Mouse (Mus musculus) heart, embryonic 15.5 days (tissue): Measurements from ENCODE around the gene Ptprd. TPM values are rescaled to one million over a fixed set of nuclear protein-coding genes. Genes with fewer than 3 reads are reported as not detected.

Experiments used
- ATAC-seq: fragments of 200-750 bp; cut with Nextera tagmentation; replicated peaks from 2 replicates; pipeline ENCODE4 v1.8.0; 2017; ENCODE audit warnings: low read depth, moderate TSS enrichment; ENCODE audit not compliant: insufficient number of reproducible peaks, insufficient read depth, low FRiP score
- H3K27ac ChIP-seq: fragments of 300-500 bp; sonication (generic); 2 replicates; pipeline ENCODE4 v1.5.1; 2015; ENCODE audit warnings: mild to moderate bottlenecking, inconsistent platforms
- H3K27me3 ChIP-seq: fragments of 300-500 bp; sonication (generic); 2 replicates; pipeline ENCODE4 v1.6.1; 2015; ENCODE audit warnings: inconsistent platforms
- H3K36me3 ChIP-seq: fragments of 300-500 bp; sonication (generic); 2 replicates; pipeline ENCODE4 v1.6.1; 2015; ENCODE audit warnings: mild to moderate bottlenecking, inconsistent platforms
- H3K4me1 ChIP-seq: fragments of 300-500 bp; sonication (generic); replicated peaks from 2 replicates; pipeline ENCODE4 v1.6.1; 2015; ENCODE audit warnings: inconsistent platforms
- H3K4me2 ChIP-seq: fragments of 300-500 bp; sonication (generic); 2 replicates; pipeline ENCODE4 v1.6.1; 2015; ENCODE audit warnings: inconsistent platforms, mild to moderate bottlenecking, moderate library complexity
- H3K4me3 ChIP-seq: fragments of 300-500 bp; sonication (generic); 2 replicates; pipeline ENCODE4 v1.5.1; 2015; ENCODE audit warnings: mild to moderate bottlenecking, inconsistent platforms
- H3K9ac ChIP-seq: fragments of 300-500 bp; sonication (generic); 2 replicates; pipeline ENCODE4 v1.6.1; 2015; ENCODE audit warnings: mild to moderate bottlenecking, inconsistent platforms
- H3K9me3 ChIP-seq: fragments of 300-500 bp; sonication (generic); replicated peaks from 2 replicates; pipeline ENCODE4 v1.6.1; 2016; ENCODE audit warnings: inconsistent platforms
- WGBS: fragments of 180-500 bp; shearing (Covaris S2); methylation state at CpG from one replicate; pipeline ENCODE4 v1.1.7; 2015; ENCODE audit warnings: mixed read lengths; 5-methylcytosine and 5-hydroxymethylcytosine counted together
- polyA plus RNA-seq: library from polyadenylated mRNA; unstranded; fragments of >200 nt; fragmentation: Nextera tagmentation; extraction: Ambion mirVana; gene quantifications from 2 replicates; pipeline ENCODE4 v1.2.1, GENCODE M21; 2015

Gene Ptprd
- polyA plus RNA-seq, 1 experiment from 2014 or later: 9.4 TPM

DNA sequence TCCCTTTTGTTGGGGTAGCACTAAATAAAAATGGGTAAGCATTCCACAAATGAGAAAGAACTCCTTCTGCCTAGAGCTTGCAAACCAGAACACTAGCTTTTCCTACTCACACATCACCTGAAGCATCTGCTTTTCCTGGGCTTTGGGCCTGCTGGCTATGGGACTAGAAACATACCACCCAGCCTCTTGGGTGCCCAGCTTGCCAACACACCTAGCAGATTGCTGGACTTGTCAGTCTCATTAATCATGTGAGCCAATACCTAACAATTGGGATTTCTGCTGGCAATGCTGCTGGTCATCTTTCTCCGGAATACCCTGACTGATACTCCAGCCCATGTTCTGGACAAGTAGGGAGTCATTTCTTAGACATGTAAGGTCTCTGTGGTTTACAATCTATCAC is 1973.9 kb downstream of the Ptprd start:
- no peaks in the 10 kb centered on the region for H3K9me3 ChIP-seq
- H3K4me1 ChIP-seq: peaks cover 14% of the 10 kb centered on the region
- WGBS: 92% methylated on average over 1 of the region's 1 CpGs
- H3K9ac ChIP-seq: no peak overlapping the region
- no peak overlapping the region for H3K4me3 ChIP-seq
- no peaks in the 10 kb centered on the region for H3K36me3 ChIP-seq
- ATAC-seq: no peak
- no peak overlapping the region for H3K4me2 ChIP-seq
- no peaks in the 10 kb centered on the region for H3K27me3 ChIP-seq
- H3K27ac ChIP-seq: no peak overlapping the region

DNA sequence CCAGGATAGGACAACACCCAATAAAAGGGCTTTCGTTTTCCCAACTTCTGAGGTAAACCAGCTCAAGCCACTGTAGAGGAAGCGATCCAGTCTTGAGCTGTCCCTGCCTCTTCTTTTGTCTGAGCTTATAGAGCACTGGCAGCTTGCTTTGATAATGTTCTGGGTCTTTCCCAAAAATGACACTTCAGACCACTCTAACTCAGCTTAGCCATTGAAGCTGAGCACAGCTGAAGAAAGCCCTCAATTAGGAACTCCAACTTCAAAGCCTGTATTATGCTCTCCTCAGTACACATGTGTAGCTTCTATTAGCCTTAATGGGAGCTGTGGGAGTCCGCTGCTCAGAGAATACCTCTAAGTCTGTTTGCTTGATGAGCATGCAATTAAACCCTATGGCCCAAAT is 1988.0 kb downstream of the Ptprd start:
- H3K9ac ChIP-seq: no peak overlapping the region
- no peaks in the 10 kb centered on the region for H3K9me3 ChIP-seq
- H3K27ac ChIP-seq: no peak overlapping the region
- 88% methylated on average over 3 of the region's 3 CpGs for WGBS
- H3K36me3 ChIP-seq: no peaks in the 10 kb centered on the region
- no peaks in the 10 kb centered on the region for H3K27me3 ChIP-seq
- H3K4me2 ChIP-seq: no peak overlapping the region
- no peak for ATAC-seq
- no peaks in the 10 kb centered on the region for H3K4me1 ChIP-seq
- H3K4me3 ChIP-seq: no peak overlapping the region

DNA sequence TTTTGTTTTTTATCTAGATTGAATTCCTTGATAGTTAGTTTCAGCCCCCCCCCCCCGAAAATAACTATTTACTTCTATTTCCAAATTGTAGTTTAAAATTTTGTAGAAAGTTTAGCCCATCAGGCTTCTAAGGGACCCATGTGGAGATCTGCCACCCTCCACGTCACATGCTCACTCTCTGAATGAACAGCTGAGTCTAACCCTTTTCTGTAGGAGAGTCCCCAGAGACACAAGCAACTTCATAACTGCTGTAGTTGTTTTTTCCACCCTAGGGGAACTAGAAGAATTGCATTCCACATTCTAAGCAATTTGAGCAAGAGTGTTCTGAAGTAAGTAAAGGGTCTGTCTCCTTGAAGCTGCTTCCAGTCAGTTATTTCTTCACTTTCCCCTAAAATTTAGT is 1989.2 kb downstream of the Ptprd start:
- H3K9me3 ChIP-seq: no peaks in the 10 kb centered on the region
- ATAC-seq: no peak
- H3K27ac ChIP-seq: no peak overlapping the region
- H3K4me3 ChIP-seq: no peak overlapping the region
- H3K36me3 ChIP-seq: no peaks in the 10 kb centered on the region
- no peak overlapping the region for H3K4me2 ChIP-seq
- no peak overlapping the region for H3K9ac ChIP-seq
- no peaks in the 10 kb centered on the region for H3K4me1 ChIP-seq
- WGBS: 75% methylated on average over 2 of the region's 2 CpGs
- H3K27me3 ChIP-seq: no peaks in the 10 kb centered on the region

DNA sequence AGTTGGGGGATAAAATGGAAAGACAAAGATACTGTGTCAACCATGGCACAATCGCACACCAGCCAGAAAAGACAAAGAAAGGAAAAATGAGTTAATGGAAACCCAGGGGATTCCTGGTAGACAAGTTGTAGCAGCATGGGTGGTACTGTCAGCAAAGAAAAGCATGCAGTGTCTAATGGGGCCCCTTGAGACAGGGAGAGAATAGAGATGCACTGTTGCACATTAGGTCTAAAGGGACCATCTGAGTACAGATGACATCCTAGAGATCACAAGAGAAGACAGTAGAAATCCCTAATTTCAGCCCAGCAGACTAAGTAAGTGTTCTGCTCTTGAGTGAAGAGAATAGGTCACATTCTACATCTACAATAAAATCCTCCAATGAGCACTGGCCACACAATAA is 1993.7 kb downstream of the Ptprd start:
- no peaks in the 10 kb centered on the region for H3K36me3 ChIP-seq
- H3K4me3 ChIP-seq: no peak overlapping the region
- H3K27ac ChIP-seq: no peak overlapping the region
- no peaks in the 10 kb centered on the region for H3K9me3 ChIP-seq
- H3K4me1 ChIP-seq: no peaks in the 10 kb centered on the region
- no peak overlapping the region for H3K9ac ChIP-seq
- H3K4me2 ChIP-seq: no peak overlapping the region
- no peak for ATAC-seq
- no peaks in the 10 kb centered on the region for H3K27me3 ChIP-seq
- 85% methylated on average over 1 of the region's 1 CpGs for WGBS

- H3K9ac ChIP-seq: no peak overlapping the region
- H3K27ac ChIP-seq: no peak overlapping the region
- no peaks in the 10 kb centered on the region for H3K27me3 ChIP-seq
- 93% methylated on average over 1 of the region's 1 CpGs for WGBS
- H3K4me1 ChIP-seq: no peaks in the 10 kb centered on the region
- no peaks in the 10 kb centered on the region for H3K9me3 ChIP-seq
- no peak for ATAC-seq
- no peak overlapping the region for H3K4me3 ChIP-seq
- H3K4me2 ChIP-seq: no peak overlapping the region
- H3K36me3 ChIP-seq: no peaks in the 10 kb centered on the region
Observed at GRCm38 (mm10) chr4:76215141-76215540, 1996.6 kb downstream of the Ptprd start.

DNA sequence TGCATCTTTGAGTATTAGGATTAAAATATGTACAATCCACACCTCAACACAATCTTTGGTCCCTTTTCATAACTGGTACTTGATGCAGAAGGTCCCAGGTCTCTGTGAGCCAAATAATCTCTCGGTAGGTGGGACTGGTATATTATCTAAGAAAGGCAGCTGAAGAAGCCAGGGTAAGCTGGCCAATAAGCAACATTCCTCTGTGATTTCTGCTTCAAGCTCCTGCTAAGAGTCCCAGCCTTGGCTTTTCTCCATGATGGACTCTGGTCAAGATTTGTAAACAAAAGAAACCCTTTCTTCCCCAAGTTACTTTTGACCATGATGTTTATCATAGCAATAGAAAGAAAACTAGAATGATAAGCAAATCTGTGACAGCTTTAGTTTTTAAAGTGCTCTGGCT is 2012.4 kb downstream of the Ptprd start:
- Histone ChIP-seq H3K9me3 (no peaks in the 10 kb centered on the region), H3K27ac (no peak overlapping the region), H3K4me1 (peaks cover 8% of the 10 kb centered on the region; the same call in 1 of the 2 replicates), H3K27me3 (no peaks in the 10 kb centered on the region), H3K36me3 (no peaks in the 10 kb centered on the region), H3K9ac (no peak overlapping the region), H3K4me2 (no peak overlapping the region), H3K4me3 (no peak overlapping the region)
- 17% methylated on average over 1 of the region's 1 CpGs for WGBS
- ATAC-seq: no peak

GRCm38 (mm10) chr4:76194762-76195161 is 2017.0 kb downstream of the Ptprd start:
- Histone ChIP-seq H3K27me3 (no peaks in the 10 kb centered on the region), H3K36me3 (no peaks in the 10 kb centered on the region), H3K9ac (no peak overlapping the region), H3K4me1 (peaks cover 8% of the 10 kb centered on the region; the same call in 1 of the 2 replicates), H3K27ac (no peak overlapping the region), H3K4me3 (no peak overlapping the region), H3K9me3 (no peaks in the 10 kb centered on the region), H3K4me2 (no peak overlapping the region)
- 86% methylated on average over 3 of the region's 3 CpGs for WGBS
- no peak for ATAC-seq

GRCm38 (mm10) chr4:76193496-76193895 is 2018.3 kb downstream of the Ptprd start:
- ATAC-seq: no peak

DNA sequence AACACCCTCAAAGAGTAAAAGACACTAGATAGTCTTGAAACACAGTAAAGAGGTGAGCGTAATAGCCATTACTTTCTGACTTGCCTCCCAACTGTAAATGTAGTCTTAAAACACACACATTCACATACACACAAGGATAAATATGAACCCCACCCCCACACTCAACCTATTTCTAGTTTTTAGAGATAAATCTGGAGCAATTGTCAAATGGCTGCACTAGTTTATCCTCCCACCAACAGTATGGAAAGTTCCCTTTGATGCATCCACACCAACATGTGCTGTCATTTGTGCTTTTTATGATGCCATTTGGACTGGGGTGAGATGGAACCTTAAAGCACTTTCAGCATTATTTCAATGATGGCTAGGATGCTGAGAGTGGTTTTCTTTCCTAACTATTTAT is 2019.7 kb downstream of the Ptprd start:
- Histone ChIP-seq H3K9me3 (no peaks in the 10 kb centered on the region), H3K9ac (no peak overlapping the region), H3K36me3 (no peaks in the 10 kb centered on the region), H3K4me2 (no peak overlapping the region), H3K4me3 (no peak overlapping the region), H3K27me3 (no peaks in the 10 kb centered on the region), H3K4me1 (no peaks in the 10 kb centered on the region), H3K27ac (no peak overlapping the region)
- 91% methylated on average over 1 of the region's 1 CpGs for WGBS
- no peak for ATAC-seq

More at GRCm38 (mm10) chr4:76193496-76193895, 2018.3 kb downstream of the Ptprd start:
- Histone ChIP-seq H3K9me3 (no peaks in the 10 kb centered on the region), H3K4me3 (no peak overlapping the region), H3K27ac (no peak overlapping the region), H3K27me3 (no peaks in the 10 kb centered on the region), H3K36me3 (no peaks in the 10 kb centered on the region), H3K4me1 (0 out of 2 replicates have a peak, but pooled peaks cover 3% of the 10 kb centered on the region), H3K9ac (no peak overlapping the region), H3K4me2 (no peak overlapping the region)
- WGBS: 77% methylated on average over 3 of the region's 3 CpGs

DNA sequence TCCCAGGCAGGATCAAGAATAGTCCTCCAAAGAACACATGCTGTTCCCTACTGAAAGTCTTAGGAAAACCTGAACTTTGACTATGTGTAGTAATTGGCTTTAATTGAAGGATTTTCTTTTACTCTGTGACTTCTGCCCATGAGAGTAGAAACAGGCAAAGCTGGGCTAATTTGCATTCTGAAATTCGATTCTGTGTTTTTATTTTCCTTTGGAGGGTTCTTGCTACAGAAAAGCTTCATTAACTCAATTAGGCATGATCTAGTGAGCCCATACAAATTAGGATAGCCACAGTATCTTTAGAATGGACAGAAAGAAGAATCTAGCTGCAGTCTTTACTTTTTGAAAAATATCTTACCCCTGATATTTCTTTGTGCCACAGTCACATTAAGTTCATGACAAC is 2021.0 kb downstream of the Ptprd start:
- no peaks in the 10 kb centered on the region for H3K9me3 ChIP-seq
- H3K27me3 ChIP-seq: no peaks in the 10 kb centered on the region
- no peaks in the 10 kb centered on the region for H3K36me3 ChIP-seq
- H3K27ac ChIP-seq: no peak overlapping the region
- no peak overlapping the region for H3K4me3 ChIP-seq
- WGBS: 52% methylated on average over 1 of the region's 1 CpGs
- no peak overlapping the region for H3K9ac ChIP-seq
- no peak overlapping the region for H3K4me2 ChIP-seq
- H3K4me1 ChIP-seq: no peaks in the 10 kb centered on the region
- no peak for ATAC-seq

GRCm38 (mm10) chr4:76183095-76183494 is 2028.7 kb downstream of the Ptprd start:
- Histone ChIP-seq H3K4me2 (no peak overlapping the region), H3K9ac (no peak overlapping the region), H3K9me3 (no peaks in the 10 kb centered on the region), H3K4me1 (peaks cover 4% of the 10 kb centered on the region; the same call in 1 of the 2 replicates), H3K36me3 (no peaks in the 10 kb centered on the region), H3K27ac (no peak overlapping the region), H3K27me3 (no peaks in the 10 kb centered on the region), H3K4me3 (no peak overlapping the region)
- ATAC-seq: no peak
- 84% methylated on average over 3 of the region's 3 CpGs for WGBS

DNA sequence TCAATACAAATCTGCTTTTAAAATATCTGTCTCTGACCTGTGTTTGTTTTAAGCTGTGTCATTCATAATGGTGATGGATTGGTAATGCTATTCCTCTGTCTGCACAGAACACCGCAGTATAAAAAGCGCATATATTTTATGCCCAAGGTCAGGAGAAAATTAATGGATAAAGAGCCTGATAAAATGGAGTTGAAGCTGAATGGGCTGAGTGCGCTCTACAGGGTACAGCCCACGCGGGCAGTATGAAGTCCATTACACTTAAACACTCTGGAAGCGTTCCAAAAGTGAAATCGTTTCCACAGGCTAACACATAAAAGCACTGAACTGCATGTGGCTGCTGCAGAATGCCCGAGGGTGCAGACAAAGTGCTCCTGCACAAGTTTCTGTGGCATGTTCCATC is 2032.3 kb downstream of the Ptprd start:
- no peak; the same call in 1 of the 2 replicates for ATAC-seq
- no peaks in the 10 kb centered on the region for H3K27me3 ChIP-seq
- no peaks in the 10 kb centered on the region for H3K36me3 ChIP-seq
- no peak overlapping the region for H3K4me3 ChIP-seq
- no peak overlapping the region for H3K4me2 ChIP-seq
- WGBS: 62% methylated on average over 8 of the region's 8 CpGs
- H3K9ac ChIP-seq: no peak overlapping the region
- H3K27ac ChIP-seq: no peak overlapping the region
- no peaks in the 10 kb centered on the region for H3K9me3 ChIP-seq
- peaks cover 4% of the 10 kb centered on the region; the same call in 1 of the 2 replicates for H3K4me1 ChIP-seq
